Mouse (Mus musculus) urinary bladder, postnatal 0 days (tissue): ENCODE data around the gene H2-T24. TPM values are rescaled to one million over a fixed set of nuclear protein-coding genes. Genes with fewer than 3 reads are reported as not detected.

Source experiments
- microRNA counts: library from miRNA; unstranded; fragments of <30 nt; microRNA quantifications from one replicate; lab custom pipeline; 2016
- microRNA-seq: library from miRNA; unstranded; fragments of <30 nt; microRNA quantifications from one replicate; pipeline ENCODE4, GENCODE M21; 2016
- polyA plus RNA-seq: library from polyadenylated mRNA; unstranded; fragments of >200 nt; fragmentation: Nextera tagmentation; extraction: Ambion mirVana; gene quantifications from 2 replicates; pipeline ENCODE4 v1.2.1, GENCODE M21; 2015

The H2-T24 gene
- polyA plus RNA-seq, result 2.4 and 2.6 TPM in 2 replicates

DNA sequence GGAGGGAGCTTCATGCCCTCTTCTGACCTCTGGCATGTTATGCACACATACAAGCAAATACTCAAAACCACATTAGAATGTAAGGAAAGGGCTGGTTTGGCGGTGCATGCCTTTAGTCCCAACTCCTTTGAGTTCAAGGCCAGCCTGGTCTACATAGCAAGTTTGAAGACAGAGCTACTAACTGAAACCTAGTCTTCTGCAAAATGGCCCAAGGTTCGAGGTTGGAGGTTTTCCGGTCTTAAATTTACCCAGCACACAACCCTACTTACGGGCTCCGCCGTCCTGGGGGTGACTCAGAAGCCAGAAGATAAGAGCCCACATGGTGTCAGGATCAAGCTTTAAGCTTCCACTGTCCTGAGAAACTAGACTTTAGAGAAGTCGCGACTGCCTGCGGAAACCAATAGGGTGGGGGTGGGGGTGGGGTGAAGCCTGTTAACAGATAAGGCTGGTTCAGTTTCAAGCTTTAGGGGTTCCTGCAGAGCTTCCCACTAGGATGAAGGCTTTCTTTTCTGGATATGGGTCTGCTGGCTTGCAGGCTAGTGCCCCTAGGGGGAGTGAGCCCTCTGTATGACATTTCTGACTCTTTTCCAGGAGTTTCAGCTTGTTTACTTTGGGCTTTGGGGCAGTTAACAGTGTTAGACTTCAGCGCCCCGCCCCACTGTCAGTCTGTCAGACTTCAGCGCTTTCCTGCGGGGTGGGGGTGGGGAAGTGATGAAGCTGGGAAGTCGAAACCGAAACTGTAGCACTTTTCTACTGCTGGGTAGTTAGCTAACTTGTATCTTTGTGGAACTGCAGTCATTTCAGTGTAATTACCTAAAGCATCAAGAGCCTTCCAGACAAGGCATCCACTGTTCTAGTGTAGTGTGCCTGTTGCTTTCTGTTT lies at the start of gene H2-T24:
TSS of gene H2-T24 (minus strand) at position 370 of the 883 bp plus-strand sequence.

GRCm38 (mm10) chr17:36058362-36058761 lies 38.0 kb upstream of the H2-T24 start, which contains the start of gene Gm11127:
Gene Gm11127 (minus strand): TSS chr17:36058371.

DNA sequence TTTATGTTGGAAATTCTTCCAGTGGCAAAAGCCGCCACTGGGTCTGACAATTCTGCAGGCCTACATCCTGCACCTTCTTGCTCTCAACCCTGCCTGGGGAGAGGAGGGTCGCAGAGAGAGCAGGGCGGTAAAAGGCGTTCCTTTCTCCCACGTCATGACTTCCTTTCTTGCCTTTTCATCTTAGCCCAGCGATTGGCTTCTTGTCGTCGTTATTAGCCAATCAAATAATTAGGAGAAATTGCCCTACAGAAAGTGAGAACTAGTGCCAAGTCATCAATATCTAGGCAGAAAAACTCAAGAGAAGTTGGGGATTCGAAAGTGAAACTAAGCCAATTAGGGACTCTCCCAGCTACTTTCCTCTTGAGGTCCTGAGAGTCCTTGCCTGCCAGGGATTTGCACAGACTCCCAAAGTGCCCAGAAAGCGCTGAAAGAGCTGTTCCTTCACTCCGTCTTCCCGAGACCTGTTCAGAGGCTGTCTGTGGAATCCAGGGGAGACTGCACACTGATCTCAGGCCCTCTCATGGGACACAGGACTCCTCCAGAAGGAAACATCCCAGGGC lies 22.3 kb upstream of the H2-T24 start, which contains the start of the genes H2-T22 and Gm6034:
TSS of gene H2-T22 (minus strand) at position 138 of the 560 bp plus-strand sequence.
TSS of gene Gm6034 (plus strand) at position 352 of the 560 bp plus-strand sequence.

DNA sequence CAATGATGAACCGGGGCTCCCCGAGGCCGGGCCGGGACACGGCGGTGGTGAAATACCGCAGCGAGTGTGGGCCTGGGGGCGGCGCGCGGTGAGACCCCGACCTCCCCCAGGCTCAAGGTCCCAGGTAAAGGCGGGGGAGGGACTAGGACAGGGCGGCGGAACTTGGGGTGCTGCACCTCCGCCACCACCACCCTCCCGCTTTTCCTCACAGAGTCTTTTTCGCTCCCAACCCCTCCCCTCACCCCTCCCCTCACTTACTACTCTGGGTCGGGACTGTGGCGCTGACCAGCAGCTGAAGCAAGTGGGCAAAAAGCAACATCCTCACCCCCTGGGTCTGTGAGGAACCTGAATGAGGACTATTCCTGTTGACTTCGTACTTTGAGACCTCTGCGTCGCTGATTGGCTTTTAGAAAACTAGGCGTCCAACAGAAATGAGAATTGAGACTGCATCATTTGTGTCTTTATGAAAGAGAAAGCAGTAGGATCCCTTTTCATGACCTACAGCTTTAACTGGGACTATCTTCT lies 12.1 kb upstream of the H2-T24 start, which contains the start of gene H2-T23:
TSS of gene H2-T23 (minus strand) at position 505 of the 525 bp plus-strand sequence.

DNA sequence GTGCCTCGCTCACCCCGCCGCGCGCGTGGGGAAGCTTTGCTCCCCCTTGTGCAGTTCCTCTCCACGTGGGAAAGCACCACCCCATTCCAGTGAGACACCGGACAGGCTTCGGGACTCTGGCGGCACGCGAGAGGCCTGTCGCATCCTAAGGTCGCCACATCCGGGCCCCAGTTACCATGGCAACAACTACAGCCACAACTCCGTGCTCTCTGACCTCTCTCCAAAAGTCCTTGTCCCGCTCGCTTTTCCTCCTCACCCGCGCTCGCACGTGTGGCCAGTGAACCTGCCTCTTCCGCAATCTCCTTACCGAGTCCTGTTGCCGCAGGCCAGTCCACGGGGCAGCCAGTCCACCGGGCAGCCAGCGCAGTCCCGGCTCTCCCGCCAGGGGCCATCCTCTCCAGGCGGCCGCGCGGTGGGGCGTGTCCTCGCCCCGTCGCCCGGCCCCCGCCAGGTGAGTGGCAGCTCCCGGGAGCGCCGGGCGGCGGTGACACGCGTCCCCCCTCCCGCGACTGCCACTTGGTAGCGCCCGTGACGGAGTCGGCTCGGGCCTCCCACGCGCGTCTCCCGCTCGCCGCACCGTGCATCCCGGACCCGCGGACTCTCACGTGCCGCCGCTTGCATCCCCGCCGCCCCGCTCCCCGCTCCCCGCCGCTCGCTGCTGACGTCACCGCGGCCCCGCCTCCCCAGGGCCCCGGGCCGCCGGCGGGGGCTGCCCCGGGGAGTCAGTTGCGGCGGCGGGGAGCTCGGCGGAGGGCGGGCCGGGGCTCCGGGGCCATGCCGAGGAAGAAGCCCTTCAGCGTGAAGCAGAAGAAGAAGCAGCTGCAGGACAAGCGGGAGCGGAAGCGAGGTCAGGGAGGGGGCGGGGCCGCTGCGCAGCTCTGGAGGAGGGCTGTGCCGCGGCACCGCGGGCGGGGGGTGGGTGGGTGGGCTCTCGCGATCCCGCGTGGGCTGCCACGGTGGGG lies 40.7 kb downstream of the H2-T24 start, which contains the start of the genes Gnl1 and Prr3:
TSS of gene Gnl1 (plus strand) at position 451 of the 962 bp plus-strand sequence.
TSS of gene Prr3 (minus strand) at position 836 of the 962 bp plus-strand sequence.

GRCm38 (mm10) chr17:35969418-35970389 lies 50.7 kb downstream of the H2-T24 start, which contains the start of gene Abcf1:
Gene Abcf1 (minus strand): TSS chr17:35969761.

MicroRNAs within 50 kb of the gene (microRNA counts, 519-probe panel; counts per million panel counts)
- not detected for microRNA mmu-miR-877 (lab: Ali Mortazavi, UCI)

Small RNAs within 50 kb of the gene (microRNA-seq; reads per million reads assigned to microRNA genes)
- gene Mir877, result 36.2 reads per million, percentile 36 among the genes with 10 or more reads in this experiment

Other genes with a start within 250 kb of the H2-T24 start
- 165 and 168 TPM in 2 replicates for gene Ier3, start 198.9 kb downstream of the H2-T24 start, polyA plus RNA-seq
- gene Flot1, start 197.3 kb downstream of the H2-T24 start, polyA plus RNA-seq, result 123 and 125 TPM in 2 replicates
- gene Tubb5, start 182.3 kb downstream of the H2-T24 start, polyA plus RNA-seq, result 388 and 491 TPM in 2 replicates
- gene Mdc1, start 179.0 kb downstream of the H2-T24 start, polyA plus RNA-seq, result 2.9 and 3.6 TPM in 2 replicates
- gene Nrm, start 159.2 kb downstream of the H2-T24 start, polyA plus RNA-seq, result 29.7 and 38.5 TPM in 2 replicates
- 80.2 and 88.5 TPM in 2 replicates for gene Ppp1r18, start 155.0 kb downstream of the H2-T24 start, polyA plus RNA-seq
- gene Dhx16, start 140.7 kb downstream of the H2-T24 start, polyA plus RNA-seq, result 15.8 and 18.3 TPM in 2 replicates
- 12.6 and 13.9 TPM in 2 replicates for gene 2310061I04Rik, start 123.1 kb downstream of the H2-T24 start, polyA plus RNA-seq
- gene Atat1, start 110.5 kb downstream of the H2-T24 start, polyA plus RNA-seq, result 19.0 and 19.2 TPM in 2 replicates
- 78.1 and 88.8 TPM in 2 replicates for gene Mrps18b, start 104.2 kb downstream of the H2-T24 start, polyA plus RNA-seq
- 13.6 and 15.3 TPM in 2 replicates for gene Ppp1r10, start 104.1 kb downstream of the H2-T24 start, polyA plus RNA-seq
- gene Abcf1, start 50.8 kb downstream of the H2-T24 start, polyA plus RNA-seq, result 44.1 and 56.8 TPM in 2 replicates
- gene Gnl1, start 40.7 kb downstream of the H2-T24 start, polyA plus RNA-seq, result 32.5 and 34.2 TPM in 2 replicates
- 11.1 and 12.2 TPM in 2 replicates for gene Prr3, start 40.3 kb downstream of the H2-T24 start, polyA plus RNA-seq
- 31.2 and 41.0 TPM in 2 replicates for gene H2-T23, start 12.3 kb upstream of the H2-T24 start, polyA plus RNA-seq
- gene H2-T22, start 22.2 kb upstream of the H2-T24 start, polyA plus RNA-seq, result 32.7 and 34.7 TPM in 2 replicates
- gene Gm6034, start 22.4 kb upstream of the H2-T24 start, polyA plus RNA-seq, result 0.10 TPM in 1 of 2 replicates, not detected in the other
- gene Gm11127, start 37.8 kb upstream of the H2-T24 start, polyA plus RNA-seq, result not detected in 2 replicates
- gene Gm19684, start 101.1 kb upstream of the H2-T24 start, polyA plus RNA-seq, result not detected in 2 replicates
- gene Gm7030, start 108.9 kb upstream of the H2-T24 start, polyA plus RNA-seq, result not detected in 2 replicates
- not detected in 2 replicates for gene Gm8909, start 148.0 kb upstream of the H2-T24 start, polyA plus RNA-seq
- gene H2-T3, start 169.7 kb upstream of the H2-T24 start, polyA plus RNA-seq, result not detected in 2 replicates
- 85.5 and 95.5 TPM in 2 replicates for gene Rpp21, start 237.5 kb upstream of the H2-T24 start, polyA plus RNA-seq